29 mouse cellular contexts compared by ENCODE assay signal in the genomic region with DNA sequence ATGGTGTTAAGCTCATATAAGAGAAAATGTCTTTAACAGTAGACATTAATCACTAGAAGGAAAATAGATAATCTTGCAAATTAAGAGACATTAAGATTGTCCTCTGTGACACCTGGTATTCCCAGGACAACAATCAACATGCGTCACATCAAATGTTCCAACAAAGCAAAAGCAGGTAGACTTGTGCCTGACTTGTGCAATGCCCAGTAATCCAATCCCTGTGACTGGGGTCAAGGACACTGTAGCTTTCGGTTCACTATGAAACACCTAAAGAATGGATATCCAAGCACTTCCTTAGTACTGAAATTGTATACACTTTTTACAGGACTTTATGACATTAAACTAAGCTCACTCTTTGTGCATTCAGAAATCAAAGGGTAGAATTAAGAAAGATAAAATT.
"Had no signal": no experiment of that assay in that cellular context is flagged by ENCODE, and none has a peak within 500 bp of the region (broad histone marks: within the 10 kb centered on the region; RNA-seq: fewer than 3 reads in every experiment).

No protein-coding gene starts in this region.

- H3K9me3 ChIP-seq: embryonic facial prominence, embryonic 10.5 days; embryonic facial prominence, embryonic 12.5 days; embryonic facial prominence, embryonic 13.5 days; embryonic facial prominence, embryonic 15.5 days; forebrain, embryonic 10.5 days; forebrain, embryonic 12.5 days; forebrain, embryonic 13.5 days; forebrain, embryonic 15.5 days had no signal

- DNase-seq: cerebellum, adult 2 months; cerebellum, adult 8-10 months; cerebellum, adult 9-10 months; cerebellum, adult 9-11 months; cerebellum, postnatal 10 days; cerebellum, postnatal 14 days; cerebellum, postnatal 25 days; cerebellum, postnatal 36 days; embryo, embryonic 11 days; forebrain, postnatal 0 days; gastrocnemius, adult 2 months; gastrocnemius, postnatal 10 days; gastrocnemius, postnatal 14 days; gastrocnemius, postnatal 25 days; gastrocnemius, postnatal 36 days; heart, adult 11 months; heart, adult 18-20 months; heart, adult 2 months had no signal

- H3K27ac ChIP-seq: embryonic facial prominence, embryonic 10.5 days; embryonic facial prominence, embryonic 12.5 days; embryonic facial prominence, embryonic 13.5 days; embryonic facial prominence, embryonic 15.5 days; forebrain, embryonic 10.5 days; forebrain, embryonic 12.5 days; forebrain, embryonic 13.5 days; forebrain, embryonic 15.5 days; gastrocnemius, adult 2 months; heart, adult 2 months had no signal

- H3K4me3 ChIP-seq: embryonic facial prominence, embryonic 10.5 days; embryonic facial prominence, embryonic 12.5 days; embryonic facial prominence, embryonic 13.5 days; embryonic facial prominence, embryonic 15.5 days; erythroblast, embryonic 14.5 days; forebrain, embryonic 10.5 days; forebrain, embryonic 12.5 days; forebrain, embryonic 13.5 days; forebrain, embryonic 15.5 days; gastrocnemius, adult 2 months; heart, adult 2 months had no signal

- H3K4me2 ChIP-seq: embryonic facial prominence, embryonic 12.5 days; embryonic facial prominence, embryonic 13.5 days; embryonic facial prominence, embryonic 15.5 days; forebrain, embryonic 12.5 days; forebrain, embryonic 13.5 days; forebrain, embryonic 15.5 days had no signal

- H3K9ac ChIP-seq: embryonic facial prominence, embryonic 12.5 days; embryonic facial prominence, embryonic 13.5 days; embryonic facial prominence, embryonic 15.5 days; forebrain, embryonic 12.5 days; forebrain, embryonic 13.5 days; forebrain, embryonic 15.5 days; forebrain, postnatal 0 days had no signal

- H3K36me3 ChIP-seq: embryonic facial prominence, embryonic 10.5 days; embryonic facial prominence, embryonic 12.5 days; embryonic facial prominence, embryonic 13.5 days; embryonic facial prominence, embryonic 15.5 days; forebrain, embryonic 10.5 days; forebrain, embryonic 12.5 days; forebrain, embryonic 15.5 days had no signal

- H3K27me3 ChIP-seq: embryonic facial prominence, embryonic 12.5 days; embryonic facial prominence, embryonic 13.5 days; embryonic facial prominence, embryonic 15.5 days; forebrain, embryonic 12.5 days; forebrain, embryonic 13.5 days; forebrain, embryonic 15.5 days had no signal

- H3K4me1 ChIP-seq: embryonic facial prominence, embryonic 10.5 days; embryonic facial prominence, embryonic 12.5 days; embryonic facial prominence, embryonic 13.5 days; embryonic facial prominence, embryonic 15.5 days; forebrain, embryonic 10.5 days; forebrain, embryonic 12.5 days; forebrain, embryonic 13.5 days; forebrain, embryonic 15.5 days had no signal

- ATAC-seq: forebrain, embryonic 13.5 days; forebrain, embryonic 14.5 days; forebrain, embryonic 15.5 days; forebrain, embryonic 16.5 days; forebrain, postnatal 0 days had no signal
